Mouse (Mus musculus) intestine, embryonic 15.5 days (tissue): ENCODE measurements at regions not wholly inside any gene's neighbourhood (a gene's known extent, or its start where the extent isn't known, plus 50 kb on each side); places are given as distances from the start of the nearest gene placed in this dataset.
A peak's percentile ranks its signal among the peaks of the same experiment; 100 is the strongest.

Experiments used
- ATAC-seq: fragments of 200-750 bp; cut with Nextera tagmentation; 2 replicates; pipeline ENCODE4 v1.8.0; 2017; ENCODE audit warnings: moderate TSS enrichment, moderate library complexity
- H3K27ac ChIP-seq: fragments of 300-500 bp; sonication (generic); 2 replicates; pipeline ENCODE4 v1.5.1; 2015; ENCODE audit warnings: mild to moderate bottlenecking, inconsistent platforms
- H3K27me3 ChIP-seq: fragments of 300-500 bp; sonication (generic); replicated peaks from 2 replicates; pipeline ENCODE4 v1.6.1; 2015; ENCODE audit warnings: inconsistent platforms
- H3K36me3 ChIP-seq: fragments of 300-500 bp; sonication (generic); 2 replicates; pipeline ENCODE4 v1.6.1; 2015; ENCODE audit warnings: inconsistent platforms
- H3K4me1 ChIP-seq: fragments of 300-500 bp; sonication (generic); replicated peaks from 2 replicates; pipeline ENCODE4 v1.6.1; 2015; ENCODE audit warnings: inconsistent platforms
- H3K4me2 ChIP-seq: fragments of 300-500 bp; sonication (generic); replicated peaks from 2 replicates; pipeline ENCODE4 v1.6.1; 2015; ENCODE audit warnings: mild to moderate bottlenecking, inconsistent platforms
- H3K4me3 ChIP-seq: fragments of 300-500 bp; sonication (generic); replicated peaks from 2 replicates; pipeline ENCODE4 v1.5.1; 2015; ENCODE audit warnings: inconsistent platforms
- H3K9ac ChIP-seq: fragments of 300-500 bp; sonication (generic); 2 replicates; pipeline ENCODE4 v1.6.1; 2015; ENCODE audit warnings: inconsistent platforms
- H3K9me3 ChIP-seq: fragments of 300-500 bp; sonication (generic); 2 replicates; pipeline ENCODE4 v1.6.1; 2016; ENCODE audit warnings: inconsistent platforms
- WGBS: fragments of 180-500 bp; shearing (Covaris S2); methylation state at CpG from one replicate; pipeline ENCODE4 v1.1.7; 2015; 5-methylcytosine and 5-hydroxymethylcytosine counted together

DNA sequence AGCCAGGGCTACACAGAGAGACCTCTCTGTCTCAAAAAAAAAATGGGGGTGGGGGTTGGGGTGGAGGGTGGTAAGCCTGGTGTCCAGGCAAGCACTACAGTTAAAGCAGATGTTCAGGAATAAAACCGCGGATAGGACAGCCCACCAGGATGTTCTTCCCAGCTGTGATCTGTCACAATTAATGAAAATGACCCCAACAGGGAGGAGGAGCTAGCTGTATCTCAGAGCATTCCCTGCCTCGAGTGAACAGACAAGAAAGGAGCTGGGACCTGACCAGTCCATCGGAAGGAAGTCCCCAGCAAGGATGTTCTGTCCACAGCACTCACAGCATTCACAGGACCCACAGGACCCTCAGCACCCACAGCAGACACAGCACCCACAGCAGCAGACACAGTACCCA, 80.4 kb downstream of the Utp6 start:
- Histone ChIP-seq H3K4me1 (peaks cover 12% of the 10 kb centered on the region), H3K4me2 (no peak overlapping the region), H3K27me3 (no peaks in the 10 kb centered on the region), H3K36me3 (no peaks in the 10 kb centered on the region), H3K27ac (no peak overlapping the region), H3K9ac (no peak overlapping the region), H3K9me3 (no peaks in the 10 kb centered on the region), H3K4me3 (no peak overlapping the region)
- no peak for ATAC-seq
- WGBS: 53% methylated on average over 4 of the region's 4 CpGs

- Histone ChIP-seq H3K9me3 (no peaks in the 10 kb centered on the region), H3K27ac (peak overlapping the region; percentile 14; the same call in 1 of the 2 replicates), H3K4me2 (no peak overlapping the region), H3K4me1 (peaks cover 10% of the 10 kb centered on the region), H3K27me3 (no peaks in the 10 kb centered on the region), H3K4me3 (no peak overlapping the region), H3K36me3 (no peaks in the 10 kb centered on the region), H3K9ac (no peak overlapping the region)
- 48% methylated on average over 7 of the region's 7 CpGs for WGBS
- no peak for ATAC-seq
These were observed 84.1 kb downstream of the Utp6 start for GRCm38 (mm10) chr11:79878091-79878490.

GRCm38 (mm10) chr11:79877184-79877745, 84.9 kb downstream of the Utp6 start:
- WGBS: 30% methylated on average over 3 of the region's 3 CpGs
- H3K9me3 ChIP-seq: no peaks in the 10 kb centered on the region
- no peaks in the 10 kb centered on the region for H3K36me3 ChIP-seq
- H3K4me3 ChIP-seq: no peak overlapping the region
- H3K27ac ChIP-seq: peak overlapping the region; percentile 73
- no peak overlapping the region for H3K4me2 ChIP-seq
- no peak overlapping the region for H3K9ac ChIP-seq
- ATAC-seq: peak; percentile 73; the same call in 1 of the 2 replicates
- no peaks in the 10 kb centered on the region for H3K27me3 ChIP-seq
- peaks cover 10% of the 10 kb centered on the region for H3K4me1 ChIP-seq

DNA sequence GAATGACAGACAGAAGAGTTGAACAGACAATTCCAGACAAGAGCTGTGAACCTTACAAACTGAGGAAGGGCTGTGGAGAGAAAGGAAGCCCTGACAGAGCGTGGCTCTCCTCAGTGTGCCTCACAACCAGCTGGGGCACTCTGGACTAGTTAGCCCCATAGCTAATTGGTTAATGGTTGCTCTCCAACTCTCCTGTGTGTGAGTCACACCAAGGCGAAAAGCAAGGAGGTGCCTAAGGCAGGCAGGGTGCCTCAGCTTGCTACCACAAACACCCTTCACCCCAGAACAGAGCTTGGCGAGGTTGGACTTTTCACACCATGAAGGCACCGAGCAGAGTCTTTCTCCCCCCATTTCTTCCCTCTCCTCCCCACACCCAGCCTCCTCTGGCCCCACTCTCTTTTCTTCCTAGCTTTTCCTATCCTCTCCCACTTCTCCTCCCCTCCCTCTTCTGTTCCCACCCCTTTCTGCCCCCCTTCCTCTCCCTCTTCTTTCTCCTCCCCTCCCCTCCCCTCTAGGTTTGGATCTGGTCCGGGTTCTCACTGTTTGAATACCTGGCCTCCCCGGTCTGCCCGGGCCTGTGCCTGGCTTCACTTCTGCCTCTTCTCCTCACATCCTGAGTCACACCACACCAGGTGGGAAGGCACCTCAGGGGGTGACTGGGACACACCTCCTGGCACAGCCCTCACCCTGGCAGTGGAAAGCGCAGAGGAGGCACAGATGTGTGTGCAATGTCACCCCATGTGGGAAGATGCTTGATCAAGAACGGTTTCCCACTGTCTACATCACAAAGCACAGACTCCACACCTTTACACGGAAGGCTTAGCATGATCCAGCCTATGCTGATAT, 90.2 kb downstream of the Utp6 start:
- ATAC-seq: no peak
- Histone ChIP-seq H3K4me2 (no peak overlapping the region), H3K27me3 (no peaks in the 10 kb centered on the region), H3K27ac (no peak overlapping the region), H3K9me3 (no peaks in the 10 kb centered on the region), H3K36me3 (no peaks in the 10 kb centered on the region), H3K4me1 (peaks cover 6% of the 10 kb centered on the region; the same call in 1 of the 2 replicates), H3K9ac (no peak overlapping the region), H3K4me3 (no peak overlapping the region)
- WGBS: 90% methylated on average over 10 of the region's 10 CpGs

- H3K9ac ChIP-seq: no peak overlapping the region
These were observed 92.0 kb downstream of the Utp6 start for GRCm38 (mm10) chr11:79870189-79870588.

DNA sequence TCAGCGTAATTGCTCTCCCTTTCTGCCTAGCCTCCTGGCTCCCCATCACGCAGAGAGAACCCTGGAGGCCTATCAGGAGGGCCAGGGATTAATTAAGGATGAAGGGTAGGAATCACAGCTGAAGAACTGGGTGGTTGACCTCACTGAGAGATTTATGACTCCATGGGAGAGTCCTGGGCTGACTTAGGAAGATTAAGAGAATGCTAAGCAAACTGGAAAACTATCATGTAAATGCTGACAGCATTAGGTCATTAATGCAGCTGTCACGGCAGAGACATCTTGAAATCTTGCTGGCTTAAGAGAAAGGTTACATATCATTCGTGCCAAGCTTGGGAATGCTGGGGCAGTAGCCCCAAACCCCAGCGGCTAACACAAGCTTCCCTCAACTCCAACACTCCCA, 93.2 kb downstream of the Utp6 start:
- no peak overlapping the region for H3K9ac ChIP-seq
- no peak overlapping the region for H3K27ac ChIP-seq
- H3K4me2 ChIP-seq: no peak overlapping the region
- WGBS: 58% methylated on average over 5 of the region's 5 CpGs
- ATAC-seq: no peak
- H3K36me3 ChIP-seq: no peaks in the 10 kb centered on the region
- H3K27me3 ChIP-seq: no peaks in the 10 kb centered on the region
- H3K9me3 ChIP-seq: no peaks in the 10 kb centered on the region
- peaks cover 8% of the 10 kb centered on the region; the same call in 1 of the 2 replicates for H3K4me1 ChIP-seq
- no peak overlapping the region for H3K4me3 ChIP-seq

More at GRCm38 (mm10) chr11:79870189-79870588, 92.0 kb downstream of the Utp6 start:
- 36% methylated on average over 5 of the region's 5 CpGs for WGBS
- no peak overlapping the region for H3K4me3 ChIP-seq
- 0 out of 2 replicates have a peak overlapping the region, but pooled peaks have one; percentile 17 for H3K27ac ChIP-seq
- H3K27me3 ChIP-seq: no peaks in the 10 kb centered on the region
- no peaks in the 10 kb centered on the region for H3K9me3 ChIP-seq
- no peak overlapping the region for H3K4me2 ChIP-seq
- no peaks in the 10 kb centered on the region for H3K36me3 ChIP-seq
- no peak for ATAC-seq
- peaks cover 6% of the 10 kb centered on the region; the same call in 1 of the 2 replicates for H3K4me1 ChIP-seq

- Histone ChIP-seq H3K4me2 (no peak overlapping the region), H3K4me1 (peaks cover 3% of the 10 kb centered on the region; the same call in 1 of the 2 replicates), H3K36me3 (no peaks in the 10 kb centered on the region), H3K9me3 (no peaks in the 10 kb centered on the region), H3K9ac (no peak overlapping the region), H3K4me3 (no peak overlapping the region), H3K27ac (no peak overlapping the region), H3K27me3 (no peaks in the 10 kb centered on the region)
- WGBS: 37% methylated on average over 5 of the region's 5 CpGs
- ATAC-seq: no peak
These were observed 97.4 kb downstream of the Utp6 start for GRCm38 (mm10) chr11:79864836-79865235.

DNA sequence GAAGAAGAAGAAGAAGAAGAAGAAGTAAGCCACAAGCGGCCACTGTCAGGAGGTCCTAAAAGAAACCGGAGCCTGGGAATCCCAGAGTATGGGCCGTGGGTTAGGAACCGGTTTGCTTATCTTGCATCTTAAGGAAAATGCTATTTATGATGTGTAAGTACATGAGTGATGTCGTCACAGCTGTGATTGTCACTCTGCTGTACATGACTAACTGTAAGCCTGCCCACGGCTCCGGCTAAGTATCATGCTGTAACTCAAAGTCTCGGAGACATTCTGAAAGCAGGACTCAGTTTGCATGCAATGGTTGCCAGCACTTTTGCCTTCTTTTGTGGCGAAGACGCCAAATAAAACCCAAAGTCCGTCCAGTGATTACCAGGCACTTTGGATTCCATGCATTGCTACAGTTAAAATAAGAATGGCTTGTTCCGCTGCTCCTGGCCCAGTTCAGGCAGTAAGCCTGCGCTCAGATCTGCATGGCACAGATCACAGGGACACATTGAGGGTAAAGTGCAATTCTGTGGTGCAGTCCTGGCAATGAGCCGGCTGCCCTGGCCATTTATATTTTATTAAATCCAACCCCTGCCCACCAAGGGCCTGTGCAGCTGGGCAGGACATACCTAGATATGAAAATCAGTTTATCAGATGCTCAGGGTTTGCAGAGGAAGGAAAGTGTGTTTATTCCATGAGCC, 98.6 kb downstream of the Utp6 start:
- H3K4me2 ChIP-seq: no peak overlapping the region
- no peaks in the 10 kb centered on the region for H3K27me3 ChIP-seq

GRCm38 (mm10) chr11:79860611-79861067, 101.6 kb downstream of the Utp6 start:
- no peaks in the 10 kb centered on the region for H3K9me3 ChIP-seq
- H3K4me3 ChIP-seq: no peak overlapping the region
- H3K4me1 ChIP-seq: 0 out of 2 replicates have a peak, but pooled peaks cover 2% of the 10 kb centered on the region
- WGBS: 31% methylated on average over 12 of the region's 12 CpGs
- no peaks in the 10 kb centered on the region for H3K36me3 ChIP-seq
- no peak overlapping the region for H3K4me2 ChIP-seq
- no peak for ATAC-seq
- H3K27ac ChIP-seq: no peak overlapping the region
- no peak overlapping the region for H3K9ac ChIP-seq
- H3K27me3 ChIP-seq: no peaks in the 10 kb centered on the region

More for the DNA sequence above, 98.6 kb downstream of the Utp6 start:
- H3K4me1 ChIP-seq: 0 out of 2 replicates have a peak, but pooled peaks cover 2% of the 10 kb centered on the region
- H3K9me3 ChIP-seq: no peaks in the 10 kb centered on the region
- H3K4me3 ChIP-seq: no peak overlapping the region
- no peak for ATAC-seq
- H3K9ac ChIP-seq: no peak overlapping the region
- 82% methylated on average over 14 of the region's 14 CpGs for WGBS
- no peaks in the 10 kb centered on the region for H3K36me3 ChIP-seq
- no peak overlapping the region for H3K27ac ChIP-seq

DNA sequence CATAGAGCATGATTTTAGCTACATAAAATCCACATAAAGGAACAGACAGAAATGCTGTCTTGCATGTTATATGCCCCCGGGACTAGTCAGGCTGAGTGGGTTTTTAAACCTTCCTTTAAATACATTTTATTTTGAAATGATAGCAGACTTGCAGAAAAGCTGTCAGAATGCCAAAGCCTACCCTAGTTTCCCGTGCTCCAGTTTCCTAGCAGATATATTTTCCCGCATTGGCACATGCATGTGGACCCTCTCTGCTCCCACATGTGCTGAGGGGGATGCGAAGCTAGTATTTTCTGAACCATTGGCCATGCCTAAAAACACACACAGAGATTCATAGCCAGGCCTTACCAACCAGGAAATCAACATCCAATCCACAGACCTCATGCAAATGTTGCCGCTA, 105.8 kb downstream of the Utp6 start:
- WGBS: 70% methylated on average over 5 of the region's 5 CpGs
- Histone ChIP-seq H3K27ac (no peak overlapping the region), H3K27me3 (no peaks in the 10 kb centered on the region), H3K9ac (no peak overlapping the region), H3K4me3 (no peak overlapping the region), H3K36me3 (no peaks in the 10 kb centered on the region), H3K4me1 (0 out of 2 replicates have a peak, but pooled peaks cover 2% of the 10 kb centered on the region), H3K4me2 (no peak overlapping the region), H3K9me3 (no peaks in the 10 kb centered on the region)
- ATAC-seq: no peak

DNA sequence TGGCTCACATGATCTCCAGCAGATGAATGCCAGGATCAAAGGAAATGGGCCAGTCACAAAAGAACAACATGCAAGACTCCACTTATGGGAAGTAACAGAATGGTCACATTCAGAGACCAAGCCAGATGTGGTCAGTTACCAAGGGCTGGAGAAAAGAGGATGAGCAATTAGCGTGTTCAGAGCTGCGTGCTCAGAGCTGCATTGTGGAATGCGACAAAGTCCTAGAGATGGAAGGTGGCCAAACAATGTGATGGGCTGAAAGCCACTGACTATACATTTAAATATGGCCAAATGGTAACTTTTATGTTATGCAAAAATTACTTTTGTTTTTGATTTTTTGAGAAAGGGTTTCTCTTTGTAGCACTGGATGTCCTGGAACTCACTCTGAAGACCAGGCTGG, 112.6 kb downstream of the Utp6 start:
- Histone ChIP-seq H3K27me3 (no peaks in the 10 kb centered on the region), H3K4me1 (0 out of 2 replicates have a peak, but pooled peaks cover 2% of the 10 kb centered on the region), H3K27ac (no peak overlapping the region), H3K4me2 (no peak overlapping the region), H3K36me3 (no peaks in the 10 kb centered on the region), H3K9ac (no peak overlapping the region), H3K9me3 (no peaks in the 10 kb centered on the region), H3K4me3 (no peak overlapping the region)
- no peak for ATAC-seq
- whole genome bisulfite sequencing: 70% methylated on average over 3 of the region's 3 CpGs

GRCm38 (mm10) chr11:79844436-79844835, 117.8 kb downstream of the Utp6 start:
- Histone ChIP-seq H3K9ac (no peak overlapping the region), H3K27me3 (no peaks in the 10 kb centered on the region), H3K27ac (no peak overlapping the region), H3K4me2 (no peak overlapping the region), H3K36me3 (no peaks in the 10 kb centered on the region), H3K4me1 (0 out of 2 replicates have a peak, but pooled peaks cover 10% of the 10 kb centered on the region), H3K4me3 (no peak overlapping the region), H3K9me3 (no peaks in the 10 kb centered on the region)
- ATAC-seq: no peak
- WGBS: 77% methylated on average over 4 of the region's 4 CpGs
